Mouse (Mus musculus) liver, postnatal 0 days (tissue): ENCODE results near the gene Ccdc83.

ENCODE experiments used
- CTCF ChIP-seq: sonication (generic); IDR thresholded peaks from 2 replicates; pipeline ENCODE4 v1.5.1; 2016; ENCODE audit warnings: antibody characterized with exemption, low read depth
- EP300 ChIP-seq: IDR thresholded peaks from 2 replicates; pipeline ENCODE4 v1.6.1; 2016; ENCODE audit warnings: antibody characterized with exemption, low read depth, mild to moderate bottlenecking

DNA sequence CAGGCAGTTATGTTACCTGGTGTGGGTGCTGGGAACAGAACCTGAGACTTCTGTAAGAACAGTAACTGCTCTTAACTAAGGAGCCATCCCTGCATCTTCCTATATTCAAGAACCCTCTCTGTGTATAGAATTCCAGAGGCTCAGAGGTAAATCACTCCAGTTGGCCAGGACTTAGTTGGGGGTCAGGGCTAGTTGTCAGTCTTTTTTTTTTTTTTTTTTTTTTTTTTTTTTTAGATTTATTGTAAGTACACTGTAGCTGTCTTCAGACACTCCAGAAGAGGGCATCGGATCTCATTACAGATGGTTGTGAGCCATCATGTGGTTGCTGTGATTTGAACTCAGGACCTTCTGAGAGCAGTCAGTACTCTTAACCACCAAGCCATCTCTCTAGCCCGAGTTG lies 44.1 kb downstream of the Ccdc83 start:
- no peak for TF ChIP-seq CTCF
- no peak for TF ChIP-seq EP300
